In genomic region chr6:134544843-134545242, GRCm38 (mm10) we compare ENCODE assay signal across 22 mouse cellular contexts. TPM values are rescaled to one million over a fixed set of nuclear protein-coding genes. Genes with fewer than 3 reads are reported as not detected.
DNase-seq lines count a peak whose midpoint lies in the region; ATAC-seq and TF ChIP-seq lines count a peak whose summit lies in the region.
"Had no signal": no experiment of that assay in that cellular context is flagged by ENCODE, and none has a peak within 500 bp of the region (broad histone marks: within the 10 kb centered on the region; RNA-seq: fewer than 3 reads in every experiment).

No protein-coding gene starts in this region.

- TF ChIP-seq POLR2A in liver, adult 2 months (IDR thresholded peaks at IDR 0.05; ENCODE audit: extremely low read depth, insufficient read depth, low read length) = no peak

- no peak for TF ChIP-seq CTCF in heart, postnatal 0 days (IDR thresholded peaks at IDR 0.05; ENCODE audit: low read depth)
- no peak for TF ChIP-seq CTCF in liver, adult 2 months (IDR thresholded peaks at IDR 0.05; ENCODE audit: low read depth, low read length)
- TF ChIP-seq CTCF in liver, postnatal 0 days (IDR thresholded peaks at IDR 0.05; ENCODE audit: low read depth) = no peak

- peaks cover 8% of the 10 kb centered on the region; the same call in 1 of the 2 replicates for H3K4me1 ChIP-seq in heart, postnatal 0 days (ENCODE audit: control insufficient read depth, insufficient read depth)
- H3K4me1 ChIP-seq in heart, embryonic 11.5 days (ENCODE audit: control insufficient read depth, insufficient read depth, low read length) = peaks cover 10% of the 10 kb centered on the region
- H3K4me1 ChIP-seq in liver, adult 2 months (ENCODE audit: control insufficient read depth, insufficient read depth, low read length) = peaks cover 21% of the 10 kb centered on the region
- peaks cover 23% of the 10 kb centered on the region for H3K4me1 ChIP-seq in liver, postnatal 0 days (ENCODE audit: insufficient read depth)
- peaks cover 9% of the 10 kb centered on the region; the same call in 1 of the 2 replicates for H3K4me1 ChIP-seq in midbrain, embryonic 13.5 days (replicated peaks)

- H3K9me3 ChIP-seq in heart, postnatal 0 days (replicated peaks; ENCODE audit: control insufficient read depth, low read length) = 0 out of 2 replicates have a peak, but pooled peaks cover 3% of the 10 kb centered on the region
- H3K9me3 ChIP-seq in heart, embryonic 11.5 days (replicated peaks; ENCODE audit: control insufficient read depth, low read length) = no peaks in the 10 kb centered on the region
- no peaks in the 10 kb centered on the region for H3K9me3 ChIP-seq in liver, postnatal 0 days (ENCODE audit: low read length)
- no peaks in the 10 kb centered on the region for H3K9me3 ChIP-seq in midbrain, embryonic 13.5 days
- H3K9me3 ChIP-seq: embryonic facial prominence, embryonic 13.5 days; forebrain, embryonic 12.5 days had no signal

- H3K27ac ChIP-seq in heart, postnatal 0 days (ENCODE audit: low read depth) = no peak overlapping the region; the same call in 1 of the 2 replicates
- no peak overlapping the region for H3K27ac ChIP-seq in heart, embryonic 11.5 days (ENCODE audit: low read depth, low read length)
- H3K27ac ChIP-seq in liver, adult 2 months (replicated peaks; ENCODE audit: insufficient read depth, low read depth, low read length) = peak overlapping the region; percentile 33; the same call in 1 of the 2 replicates
- H3K27ac ChIP-seq in liver, postnatal 0 days (ENCODE audit: low read depth) = 0 out of 2 replicates have a peak overlapping the region, but pooled peaks have one; percentile 5
- H3K27ac ChIP-seq in midbrain, embryonic 13.5 days = no peak overlapping the region
- H3K27ac ChIP-seq: embryonic facial prominence, embryonic 13.5 days; forebrain, embryonic 12.5 days had no signal

- H3K4me2 ChIP-seq in heart, postnatal 0 days (ENCODE audit: low read depth, low read length) = no peak overlapping the region
- no peak overlapping the region for H3K4me2 ChIP-seq in heart, embryonic 11.5 days
- H3K4me2 ChIP-seq in liver, postnatal 0 days (ENCODE audit: low read depth, low read length) = no peak overlapping the region
- H3K4me2 ChIP-seq in midbrain, embryonic 13.5 days (replicated peaks) = no peak overlapping the region
- H3K4me2 ChIP-seq: embryonic facial prominence, embryonic 13.5 days; forebrain, embryonic 12.5 days had no signal

- TF ChIP-seq EP300 in heart, postnatal 0 days (IDR thresholded peaks at IDR 0.05; ENCODE audit: low read depth) = no peak
- TF ChIP-seq EP300 in liver, postnatal 0 days (IDR thresholded peaks at IDR 0.05; ENCODE audit: low read depth) = no peak

- peak; percentile 17; the same call in 1 of the 2 replicates for ATAC-seq in heart, postnatal 0 days (ENCODE audit: insufficient read depth, low read depth)
- no peak for ATAC-seq in heart, embryonic 11.5 days (replicated peaks; ENCODE audit: insufficient number of reproducible peaks, low FRiP score, low TSS enrichment)
- ATAC-seq in liver, postnatal 0 days = no peak
- ATAC-seq in midbrain, embryonic 13.5 days = no peak
- ATAC-seq: hindbrain, embryonic 16.5 days had no signal

- no peaks in the 10 kb centered on the region for H3K27me3 ChIP-seq in heart, postnatal 0 days (ENCODE audit: control insufficient read depth, insufficient read depth, low read length)
- H3K27me3 ChIP-seq in heart, embryonic 11.5 days (ENCODE audit: control insufficient read depth, insufficient read depth, low read length) = no peaks in the 10 kb centered on the region
- H3K27me3 ChIP-seq in liver, adult 2 months (ENCODE audit: control insufficient read depth, insufficient read depth, low read length) = no peaks in the 10 kb centered on the region
- H3K27me3 ChIP-seq in liver, postnatal 0 days (ENCODE audit: insufficient read depth, low read length) = no peaks in the 10 kb centered on the region
- no peaks in the 10 kb centered on the region for H3K27me3 ChIP-seq in midbrain, embryonic 13.5 days
- H3K27me3 ChIP-seq: CH12.LX; embryonic facial prominence, embryonic 13.5 days; forebrain, embryonic 12.5 days had no signal

- H3K4me3 ChIP-seq in heart, postnatal 0 days (ENCODE audit: low read depth, low read length) = no peak overlapping the region
- H3K4me3 ChIP-seq in heart, embryonic 11.5 days (ENCODE audit: low read depth, low read length) = no peak overlapping the region
- no peak overlapping the region for H3K4me3 ChIP-seq in liver, adult 2 months (ENCODE audit: insufficient read depth, low read depth, low read length)
- H3K4me3 ChIP-seq in liver, postnatal 0 days (ENCODE audit: low read depth, low read length) = no peak overlapping the region
- no peak overlapping the region for H3K4me3 ChIP-seq in midbrain, embryonic 13.5 days (replicated peaks)
- H3K4me3 ChIP-seq: embryonic facial prominence, embryonic 13.5 days; erythroblast, embryonic 14.5 days; forebrain, embryonic 12.5 days had no signal

- H3K79me2 ChIP-seq in liver, adult 2 months (ENCODE audit: control insufficient read depth, insufficient read depth, low read length) = peaks cover 45% of the 10 kb centered on the region

- WGBS in heart, postnatal 0 days = 47% methylated on average over 3 of the region's 3 CpGs
- WGBS in heart, embryonic 11.5 days (ENCODE audit: insufficient replicate concordance) = 78% methylated on average over 3 of the region's 3 CpGs
- 43% methylated on average over 3 of the region's 3 CpGs for WGBS in liver, adult 2 months
- WGBS in liver, postnatal 0 days (ENCODE audit: insufficient replicate concordance) = 66% methylated on average over 3 of the region's 3 CpGs
- 86% methylated on average over 3 of the region's 3 CpGs for WGBS in midbrain, embryonic 13.5 days

- no peaks in the 10 kb centered on the region; the same call in 1 of the 2 replicates for H3K36me3 ChIP-seq in heart, postnatal 0 days (replicated peaks; ENCODE audit: control insufficient read depth, insufficient read depth, low read length)
- H3K36me3 ChIP-seq in heart, embryonic 11.5 days (ENCODE audit: control insufficient read depth, insufficient read depth, low read length) = no peaks in the 10 kb centered on the region
- peaks cover 8% of the 10 kb centered on the region for H3K36me3 ChIP-seq in liver, adult 2 months (ENCODE audit: control insufficient read depth, insufficient read depth, low read length)
- H3K36me3 ChIP-seq in liver, postnatal 0 days (replicated peaks; ENCODE audit: insufficient read depth, low read length) = peaks cover 3% of the 10 kb centered on the region
- H3K36me3 ChIP-seq in midbrain, embryonic 13.5 days = peaks cover 11% of the 10 kb centered on the region; the same call in 1 of the 2 replicates

- DNase-seq in heart, postnatal 0 days (ENCODE audit: low spot score) = no peak
- peak; percentile 44 for DNase-seq in liver, adult 2 months (ENCODE audit: extremely low read depth, low read depth, low spot score)
- no peak for DNase-seq in liver
- peak; percentile 18 for DNase-seq in ZHBTc4 (ENCODE audit: low read depth, low spot score)
- no peak for DNase-seq in liver, postnatal 0 days
- DNase-seq in ovary, adult 18-20 months (ENCODE audit: low spot score) = no peak
- DNase-seq: cerebellum, adult 18-20 months; cerebellum, postnatal 25 days; embryo, embryonic 11 days; kidney, adult 11 months; kidney, postnatal 10 days; layer of hippocampus, postnatal 36 days; lung, adult 18-20 months; lung, postnatal 10 days; midbrain, embryonic 14.5 days had no signal

- no peak overlapping the region for H3K9ac ChIP-seq in heart, postnatal 0 days (replicated peaks; ENCODE audit: low read depth, low read length)
- no peak overlapping the region for H3K9ac ChIP-seq in heart, embryonic 11.5 days (ENCODE audit: low read depth, low read length)
- H3K9ac ChIP-seq in liver, adult 2 months (ENCODE audit: low read depth, low read length) = no peak overlapping the region
- no peak overlapping the region for H3K9ac ChIP-seq in liver, postnatal 0 days (replicated peaks)
- H3K9ac ChIP-seq in midbrain, embryonic 13.5 days (replicated peaks) = no peak overlapping the region
- H3K9ac ChIP-seq: embryonic facial prominence, embryonic 13.5 days; forebrain, embryonic 12.5 days had no signal

RNA-seq across cellular contexts. Expression of gene Lrp6, which starts 21.9 kb away (rescaled TPM):
- total RNA-seq in heart, postnatal 0 days (2014; rRNA removed; ENCODE audit: low replicate concordance) = 26.6 and 27.1 TPM in 2 replicates
- 15.8 and 15.9 TPM in 2 replicates for polyA plus RNA-seq in heart, postnatal 0 days (2015; fragmentation: Nextera tagmentation; extraction: Ambion mirVana)
- 20.6 and 20.8 TPM in 2 replicates for polyA plus RNA-seq in heart, embryonic 11.5 days (2014; fragmentation: Nextera tagmentation; extraction: Ambion mirVana)
- 48.2 and 54.3 TPM in 2 replicates for total RNA-seq in liver, adult 2 months (2014; rRNA removed)
- polyA plus RNA-seq in liver, adult 2 months (2012; rRNA removed) = 15.0 and 15.1 TPM in 2 replicates
- 10.1 and 10.7 TPM in 2 replicates for polyA plus RNA-seq in liver, postnatal 0 days (2015; fragmentation: Nextera tagmentation; extraction: Ambion mirVana)
- polyA plus RNA-seq in midbrain, embryonic 13.5 days (2015; fragmentation: Nextera tagmentation; extraction: Ambion mirVana) = 23.6 and 24.3 TPM in 2 replicates

Comparison
In these comparisons a context has a peak if more than half of its experiments do, and no peak if none do; other contexts are left out.
1. DNase-seq: peak in liver, adult 2 months (single experiment) and ZHBTc4 (single experiment); none in heart, postnatal 0 days (single experiment), liver (single experiment), liver, postnatal 0 days (single experiment) and ovary, adult 18-20 months (single experiment).
2. H3K27ac ChIP-seq: peak in liver, adult 2 months (single experiment) and liver, postnatal 0 days (single experiment); none in heart, postnatal 0 days (single experiment), heart, embryonic 11.5 days (single experiment) and midbrain, embryonic 13.5 days (single experiment).